Mouse (Mus musculus) liver, adult 2 months (tissue): ENCODE measurements at regions not wholly inside any gene's neighbourhood (a gene's known extent, or its start where the extent isn't known, plus 50 kb on each side); places are given as distances from the start of the nearest gene placed in this dataset.

Experiments used
- CTCF ChIP-seq: fragments of 200-500 bp; IDR thresholded peaks from 2 replicates; pipeline ENCODE4 v1.5.1; 2011; ENCODE audit warnings: low read depth, low read length, control low read depth
- POLR2A ChIP-seq: fragments of 200-500 bp; IDR thresholded peaks from 2 replicates; pipeline ENCODE4 v1.6.1; 2011; ENCODE audit warnings: low read length, control low read depth; ENCODE audit not compliant: insufficient read depth; ENCODE audit errors: extremely low read depth

DNA sequence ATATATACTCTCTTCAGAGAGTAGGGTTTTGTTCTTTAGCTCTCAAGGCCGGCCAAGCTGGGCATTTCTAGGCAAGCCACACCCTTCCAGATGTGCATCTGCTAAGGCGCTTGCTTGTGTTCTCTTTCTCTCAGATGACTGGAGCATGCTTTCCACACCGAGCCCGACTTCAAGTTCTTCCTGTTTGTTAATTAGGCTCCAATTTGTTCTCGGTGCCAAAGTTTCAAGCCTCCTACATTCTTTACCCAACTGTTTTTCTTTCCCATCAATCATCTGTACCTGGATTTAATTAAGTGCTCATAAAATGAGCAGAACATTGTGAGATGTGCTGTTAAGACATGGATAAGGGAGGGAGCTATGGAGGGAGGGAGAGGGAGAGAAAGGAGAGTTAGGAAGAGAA, 138.7 kb downstream of the Irx2 start:
- TF ChIP-seq POLR2A (no peak), CTCF (no peak)
